Mouse (Mus musculus) hindbrain, embryonic 15.5 days (tissue): ENCODE measurements around the gene Ctla4. TPM values are rescaled to one million over a fixed set of nuclear protein-coding genes. Genes with fewer than 3 reads are reported as not detected.

Experiments
- ATAC-seq: fragments of 200-750 bp; cut with Nextera tagmentation; 2 replicates; pipeline ENCODE4 v1.8.0; 2017; ENCODE audit warnings: low read depth, moderate number of reproducible peaks, moderate TSS enrichment; ENCODE audit not compliant: low FRiP score
- H3K27ac ChIP-seq: fragments of 300-500 bp; sonication (generic); replicated peaks from 2 replicates; pipeline ENCODE4 v1.5.1; 2015; ENCODE audit warnings: mild to moderate bottlenecking, inconsistent platforms
- H3K27me3 ChIP-seq: fragments of 300-500 bp; sonication (generic); 2 replicates; pipeline ENCODE4 v1.6.1; 2015; ENCODE audit warnings: control low read depth, inconsistent platforms
- H3K36me3 ChIP-seq: fragments of 300-500 bp; sonication (generic); 2 replicates; pipeline ENCODE4 v1.6.1; 2015; ENCODE audit warnings: control low read depth, inconsistent platforms
- H3K4me1 ChIP-seq: fragments of 300-500 bp; sonication (generic); replicated peaks from 2 replicates; pipeline ENCODE4 v1.6.1; 2015; ENCODE audit warnings: control low read depth, inconsistent platforms
- H3K4me2 ChIP-seq: fragments of 300-500 bp; sonication (generic); 2 replicates; pipeline ENCODE4 v1.6.1; 2015; ENCODE audit warnings: moderate library complexity, mild to moderate bottlenecking, inconsistent platforms
- H3K4me3 ChIP-seq: fragments of 300-500 bp; sonication (generic); 2 replicates; pipeline ENCODE4 v1.5.1; 2015; ENCODE audit warnings: mild to moderate bottlenecking, inconsistent platforms
- H3K9ac ChIP-seq: fragments of 300-500 bp; sonication (generic); 2 replicates; pipeline ENCODE4 v1.6.1; 2015; ENCODE audit warnings: inconsistent platforms
- H3K9me3 ChIP-seq: fragments of 300-500 bp; sonication (generic); 2 replicates; pipeline ENCODE4 v1.6.1; 2016; ENCODE audit warnings: control low read depth, inconsistent platforms
- WGBS: fragments of 180-500 bp; shearing (Covaris S2); methylation state at CpG from one replicate; pipeline ENCODE4 v1.1.7; 2015; 5-methylcytosine and 5-hydroxymethylcytosine counted together
- polyA plus RNA-seq: library from polyadenylated mRNA; unstranded; fragments of >200 nt; fragmentation: Nextera tagmentation; extraction: Ambion mirVana; gene quantifications from 2 replicates; pipeline ENCODE4 v1.2.1, GENCODE M21; 2015

The Ctla4 gene
- polyA plus RNA-seq, 1 experiment from 2014 or later = not detected

- ATAC-seq = no peak
- Histone ChIP-seq H3K36me3 (no peaks in the 10 kb centered on the region), H3K27me3 (no peaks in the 10 kb centered on the region), H3K27ac (no peak overlapping the region), H3K4me3 (no peak overlapping the region), H3K4me1 (peaks cover 18% of the 10 kb centered on the region), H3K9me3 (no peaks in the 10 kb centered on the region), H3K9ac (no peak overlapping the region), H3K4me2 (no peak overlapping the region)
- WGBS = 72% methylated on average over 12 of the region's 12 CpGs
Observed at GRCm38 (mm10) chr1:60857351-60858220, 29.2 kb upstream of the Ctla4 start.

GRCm38 (mm10) chr1:60859159-60859558 is 27.6 kb upstream of the Ctla4 start:
- no peak for ATAC-seq
- Histone ChIP-seq H3K4me3 (no peak overlapping the region), H3K27ac (no peak overlapping the region), H3K27me3 (no peaks in the 10 kb centered on the region), H3K4me1 (peaks cover 17% of the 10 kb centered on the region), H3K4me2 (no peak overlapping the region), H3K9me3 (no peaks in the 10 kb centered on the region), H3K36me3 (no peaks in the 10 kb centered on the region), H3K9ac (no peak overlapping the region)
- WGBS = 80% methylated on average over 3 of the region's 3 CpGs

GRCm38 (mm10) chr1:60859842-60860241 is 27.0 kb upstream of the Ctla4 start:
- H3K9me3 ChIP-seq = no peaks in the 10 kb centered on the region
- H3K4me2 ChIP-seq = no peak overlapping the region

GRCm38 (mm10) chr1:60860357-60860946 is 26.3 kb upstream of the Ctla4 start:
- H3K4me1 ChIP-seq = peaks cover 17% of the 10 kb centered on the region
- peak; percentile 88 for ATAC-seq
- WGBS = 9% methylated on average over 3 of the region's 3 CpGs
- peak overlapping the region; percentile 32 for H3K4me3 ChIP-seq
- H3K27ac ChIP-seq = peak overlapping the region; percentile 84
- H3K9me3 ChIP-seq = no peaks in the 10 kb centered on the region
- H3K27me3 ChIP-seq = no peaks in the 10 kb centered on the region
- H3K4me2 ChIP-seq = peak overlapping the region; percentile 65
- no peaks in the 10 kb centered on the region for H3K36me3 ChIP-seq
- H3K9ac ChIP-seq = peak overlapping the region; percentile 52

More at GRCm38 (mm10) chr1:60859842-60860241, 27.0 kb upstream of the Ctla4 start:
- no peak for ATAC-seq
- 81% methylated on average over 3 of the region's 3 CpGs for WGBS
- H3K4me3 ChIP-seq = no peak overlapping the region
- no peaks in the 10 kb centered on the region for H3K36me3 ChIP-seq
- H3K9ac ChIP-seq = no peak overlapping the region
- no peak overlapping the region for H3K27ac ChIP-seq
- H3K27me3 ChIP-seq = no peaks in the 10 kb centered on the region
- H3K4me1 ChIP-seq = peaks cover 17% of the 10 kb centered on the region

- H3K9me3 ChIP-seq = no peaks in the 10 kb centered on the region
- peaks cover 17% of the 10 kb centered on the region for H3K4me1 ChIP-seq
- H3K36me3 ChIP-seq = no peaks in the 10 kb centered on the region
- peak; percentile 73 for ATAC-seq
- peak overlapping the region; percentile 32 for H3K4me3 ChIP-seq
- H3K4me2 ChIP-seq = peak overlapping the region; percentile 65
- H3K27ac ChIP-seq = peak overlapping the region; percentile 84
- WGBS = 8% methylated on average over 5 of the region's 5 CpGs
- no peaks in the 10 kb centered on the region for H3K27me3 ChIP-seq
- peak overlapping the region; percentile 52 for H3K9ac ChIP-seq
Observed at GRCm38 (mm10) chr1:60860955-60861354, 25.8 kb upstream of the Ctla4 start.

- Histone ChIP-seq H3K4me1 (peaks cover 17% of the 10 kb centered on the region), H3K27ac (peak overlapping the region; percentile 84), H3K36me3 (no peaks in the 10 kb centered on the region), H3K27me3 (no peaks in the 10 kb centered on the region), H3K4me3 (peak overlapping the region; percentile 32), H3K9me3 (no peaks in the 10 kb centered on the region), H3K4me2 (peak overlapping the region; percentile 65), H3K9ac (peak overlapping the region; percentile 52)
- ATAC-seq = no peak
- WGBS = 25% methylated on average over 5 of the region's 5 CpGs
Observed at GRCm38 (mm10) chr1:60861431-60861830, 25.4 kb upstream of the Ctla4 start.

- H3K4me1 ChIP-seq = peaks cover 17% of the 10 kb centered on the region
- H3K27me3 ChIP-seq = no peaks in the 10 kb centered on the region
- H3K9ac ChIP-seq = no peak overlapping the region
- H3K4me3 ChIP-seq = no peak overlapping the region
- no peak for ATAC-seq
- H3K4me2 ChIP-seq = no peak overlapping the region
- H3K27ac ChIP-seq = 0 out of 2 replicates have a peak overlapping the region, but pooled peaks have one; percentile 84
- 78% methylated on average over 3 of the region's 3 CpGs for WGBS
- no peaks in the 10 kb centered on the region for H3K36me3 ChIP-seq
- no peaks in the 10 kb centered on the region for H3K9me3 ChIP-seq
Observed at GRCm38 (mm10) chr1:60862510-60862909, 24.3 kb upstream of the Ctla4 start.

GRCm38 (mm10) chr1:60862951-60863461 is 23.8 kb upstream of the Ctla4 start:
- Histone ChIP-seq H3K4me3 (no peak overlapping the region), H3K9me3 (no peaks in the 10 kb centered on the region), H3K36me3 (no peaks in the 10 kb centered on the region), H3K4me1 (peaks cover 17% of the 10 kb centered on the region), H3K4me2 (no peak overlapping the region), H3K9ac (no peak overlapping the region), H3K27me3 (no peaks in the 10 kb centered on the region), H3K27ac (0 out of 2 replicates have a peak overlapping the region, but pooled peaks have one; percentile 84)
- no peak for ATAC-seq
- WGBS = 53% methylated on average over 13 of the region's 13 CpGs

- no peak for ATAC-seq
- Histone ChIP-seq H3K27ac (no peak overlapping the region), H3K36me3 (no peaks in the 10 kb centered on the region), H3K4me1 (peaks cover 17% of the 10 kb centered on the region), H3K9ac (no peak overlapping the region), H3K4me2 (no peak overlapping the region), H3K27me3 (no peaks in the 10 kb centered on the region), H3K9me3 (no peaks in the 10 kb centered on the region), H3K4me3 (no peak overlapping the region)
- WGBS = 78% methylated on average over 3 of the region's 3 CpGs
Observed at GRCm38 (mm10) chr1:60863701-60864100, 23.1 kb upstream of the Ctla4 start.

- WGBS = 88% methylated on average over 2 of the region's 2 CpGs
- no peak overlapping the region for H3K27ac ChIP-seq
- peaks cover 17% of the 10 kb centered on the region for H3K4me1 ChIP-seq
- H3K4me2 ChIP-seq = no peak overlapping the region
- H3K27me3 ChIP-seq = no peaks in the 10 kb centered on the region
- H3K36me3 ChIP-seq = no peaks in the 10 kb centered on the region
- no peak overlapping the region for H3K4me3 ChIP-seq
- ATAC-seq = no peak
- no peak overlapping the region for H3K9ac ChIP-seq
- H3K9me3 ChIP-seq = no peaks in the 10 kb centered on the region
Observed at GRCm38 (mm10) chr1:60865167-60865566, 21.6 kb upstream of the Ctla4 start.

- H3K9me3 ChIP-seq = no peaks in the 10 kb centered on the region
- H3K4me3 ChIP-seq = no peak overlapping the region
- 78% methylated on average over 5 of the region's 5 CpGs for WGBS
- no peak overlapping the region for H3K27ac ChIP-seq
- ATAC-seq = no peak
- H3K4me1 ChIP-seq = peaks cover 15% of the 10 kb centered on the region
- no peak overlapping the region for H3K4me2 ChIP-seq
- no peak overlapping the region for H3K9ac ChIP-seq
- no peaks in the 10 kb centered on the region for H3K36me3 ChIP-seq
- no peaks in the 10 kb centered on the region for H3K27me3 ChIP-seq
Observed at GRCm38 (mm10) chr1:60866043-60866442, 20.8 kb upstream of the Ctla4 start.
